12 mouse cellular contexts compared by ENCODE assay signal in the genomic region with DNA sequence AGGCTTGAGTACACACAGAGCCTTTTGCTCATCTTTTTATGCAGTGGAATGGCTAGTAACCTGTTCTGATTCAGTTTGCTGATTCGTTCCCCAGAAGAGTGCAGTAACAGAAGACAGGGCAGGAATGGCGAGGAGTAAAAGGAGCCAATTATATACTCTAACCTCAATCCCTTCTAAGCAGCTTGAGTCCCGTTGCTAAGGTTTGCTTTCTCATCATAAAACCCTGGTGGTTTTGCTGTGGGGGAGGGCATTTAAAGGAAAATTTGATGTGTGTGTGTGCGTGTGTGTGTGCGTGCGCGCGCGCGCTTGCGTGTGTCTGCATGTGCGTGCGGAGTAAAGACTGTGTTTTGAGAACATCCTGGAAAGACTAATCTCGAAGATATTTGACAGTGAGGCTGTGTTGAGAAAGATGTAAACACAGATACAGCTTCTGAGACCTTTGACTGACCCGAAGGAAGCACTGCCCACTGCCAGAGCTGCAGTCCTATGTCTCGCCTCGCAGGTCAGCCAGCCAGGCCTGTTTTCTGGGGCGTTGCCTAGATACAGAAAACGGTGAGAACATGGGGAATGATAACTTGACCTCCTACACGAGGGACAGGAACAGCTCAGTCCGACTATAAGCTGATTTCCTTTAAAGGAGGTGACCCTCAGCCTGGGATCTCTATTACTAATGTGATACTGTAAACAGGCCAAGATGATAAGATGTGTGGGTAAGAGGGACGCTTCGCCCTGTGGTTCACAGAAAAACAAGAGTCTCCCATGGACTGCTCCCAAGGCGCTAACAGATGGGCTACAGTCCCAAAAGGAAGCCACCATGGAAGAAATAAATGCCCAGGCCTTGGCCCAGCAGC. TPM values are rescaled to one million over a fixed set of nuclear protein-coding genes. Genes with fewer than 3 reads are reported as not detected.
DNase-seq lines count a peak whose midpoint lies in the region; ATAC-seq and TF ChIP-seq lines count a peak whose summit lies in the region.
"Had no signal": no experiment of that assay in that cellular context is flagged by ENCODE, and none has a peak within 500 bp of the region (broad histone marks: within the 10 kb centered on the region; RNA-seq: fewer than 3 reads in every experiment).

No protein-coding gene starts in this region.

- DNase-seq in embryo, embryonic 10 days (ENCODE audit: low spot score), result peak; percentile 22
- no peak for DNase-seq in embryo, embryonic 11 days
- peak; percentile 82 for DNase-seq in NIH3T3 (ENCODE audit: low read depth)
- no peak for DNase-seq in heart, postnatal 0 days (ENCODE audit: low spot score)
- peak; percentile 76 for DNase-seq in lung, postnatal 25 days (ENCODE audit: low spot score)
- no peak for DNase-seq in cerebellum, adult 18-20 months
- no peak for DNase-seq in spleen, postnatal 14 days (ENCODE audit: low spot score in 2 of 2)
- DNase-seq in natural killer cell, adult 2 months (ENCODE audit: low spot score in 2 of 2), result no peak
- DNase-seq: cerebellum, postnatal 14 days; gastrocnemius, postnatal 36 days; layer of hippocampus, postnatal 36 days had no signal

- WGBS in heart, postnatal 0 days, result 49% methylated on average over 24 of the region's 24 CpGs

- no peaks in the 10 kb centered on the region for H3K36me3 ChIP-seq in heart, postnatal 0 days (replicated peaks; ENCODE audit: control insufficient read depth, insufficient read depth, low read length)
- H3K36me3 ChIP-seq: midbrain, embryonic 12.5 days had no signal

- TF ChIP-seq CTCF in heart, postnatal 0 days (IDR thresholded peaks at IDR 0.05; ENCODE audit: low read depth), result no peak

- H3K4me2 ChIP-seq in heart, postnatal 0 days (ENCODE audit: low read depth, low read length), result no peak overlapping the region
- H3K4me2 ChIP-seq: midbrain, embryonic 12.5 days had no signal

- no peaks in the 10 kb centered on the region for H3K27me3 ChIP-seq in heart, postnatal 0 days (ENCODE audit: control insufficient read depth, insufficient read depth, low read length)
- H3K27me3 ChIP-seq: midbrain, embryonic 12.5 days had no signal

- no peak overlapping the region for H3K9ac ChIP-seq in heart, postnatal 0 days (replicated peaks; ENCODE audit: low read depth, low read length)
- H3K9ac ChIP-seq: midbrain, embryonic 12.5 days had no signal

- ATAC-seq in heart, postnatal 0 days (ENCODE audit: insufficient read depth, low read depth), result peak; percentile 49

- no peaks in the 10 kb centered on the region for H3K9me3 ChIP-seq in heart, postnatal 0 days (replicated peaks; ENCODE audit: control insufficient read depth, low read length)
- H3K9me3 ChIP-seq: midbrain, embryonic 12.5 days had no signal

- H3K4me1 ChIP-seq in heart, postnatal 0 days (ENCODE audit: control insufficient read depth, insufficient read depth), result peaks cover 13% of the 10 kb centered on the region
- H3K4me1 ChIP-seq: midbrain, embryonic 12.5 days had no signal

- no peak for TF ChIP-seq EP300 in heart, postnatal 0 days (IDR thresholded peaks at IDR 0.05; ENCODE audit: low read depth)

- H3K27ac ChIP-seq in heart, postnatal 0 days (ENCODE audit: low read depth), result peak overlapping the region; percentile 69
- H3K27ac ChIP-seq: midbrain, embryonic 12.5 days had no signal

- H3K4me3 ChIP-seq in heart, postnatal 0 days (ENCODE audit: low read depth, low read length), result no peak overlapping the region
- H3K4me3 ChIP-seq: midbrain, embryonic 12.5 days had no signal

RNA-seq across cellular contexts. Expression of a gene that starts 39.5 kb away (rescaled TPM):
- total RNA-seq in heart, postnatal 0 days (2014; rRNA removed; ENCODE audit: low replicate concordance), result 9.5 and 13.3 TPM in 2 replicates
- polyA plus RNA-seq in heart, postnatal 0 days (2015; fragmentation: Nextera tagmentation; extraction: Ambion mirVana), result 2.8 and 3.0 TPM in 2 replicates

RNA-seq across cellular contexts. Expression of a gene that starts 50.9 kb away (rescaled TPM):
- total RNA-seq in heart, postnatal 0 days (2014; rRNA removed; ENCODE audit: low replicate concordance), result 19.1 and 21.7 TPM in 2 replicates
- 9.2 and 9.5 TPM in 2 replicates for polyA plus RNA-seq in heart, postnatal 0 days (2015; fragmentation: Nextera tagmentation; extraction: Ambion mirVana)

Comparison
In these comparisons a context has a peak if more than half of its experiments do, and no peak if none do; other contexts are left out.
1. DNase-seq: peak in embryo, embryonic 10 days (single experiment), NIH3T3 (single experiment) and lung, postnatal 25 days (single experiment); none in embryo, embryonic 11 days (single experiment), heart, postnatal 0 days (single experiment), cerebellum, adult 18-20 months (0 of 2), spleen, postnatal 14 days (0 of 2) and natural killer cell, adult 2 months (0 of 2).